Mouse (Mus musculus) liver, embryonic 16.5 days (tissue): ENCODE measurements around the gene Ldlr. TPM values are rescaled to one million over a fixed set of nuclear protein-coding genes. Genes with fewer than 3 reads are reported as not detected.
A peak's percentile ranks its signal among the peaks of the same experiment; 100 is the strongest.

ENCODE experiments used
- ATAC-seq: fragments of 200-750 bp; cut with Nextera tagmentation; 2 replicates; pipeline ENCODE4 v1.8.0; 2017; ENCODE audit warnings: low read depth, mild to moderate bottlenecking, moderate number of reproducible peaks, moderate library complexity
- H3K27ac ChIP-seq: fragments of 300-500 bp; sonication (generic); 2 replicates; pipeline ENCODE4 v1.5.1; 2014; ENCODE audit warnings: mild to moderate bottlenecking, low read length
- H3K27me3 ChIP-seq: fragments of 300-500 bp; sonication (generic); 2 replicates; pipeline ENCODE4 v1.6.1; 2014; ENCODE audit warnings: low read depth, low read length, mixed read lengths; ENCODE audit not compliant: control insufficient read depth, insufficient read depth
- H3K36me3 ChIP-seq: fragments of 300-500 bp; sonication (generic); 2 replicates; pipeline ENCODE4 v1.6.1; 2014; ENCODE audit warnings: mild to moderate bottlenecking; ENCODE audit not compliant: control insufficient read depth, insufficient read depth
- H3K4me1 ChIP-seq: fragments of 300-500 bp; sonication (generic); 2 replicates; pipeline ENCODE4 v1.6.1; 2014; ENCODE audit warnings: low read depth, low read length, mixed read lengths; ENCODE audit not compliant: control insufficient read depth
- H3K4me2 ChIP-seq: fragments of 300-500 bp; sonication (generic); 2 replicates; pipeline ENCODE4 v1.6.1; 2014; ENCODE audit warnings: low read depth, low read length, mixed read lengths
- H3K4me3 ChIP-seq: fragments of 300-500 bp; sonication (generic); 2 replicates; pipeline ENCODE4 v1.5.1; 2014; ENCODE audit warnings: low read depth, mild to moderate bottlenecking, low read length
- H3K9ac ChIP-seq: fragments of 300-500 bp; sonication (generic); 2 replicates; pipeline ENCODE4 v1.6.1; 2014; ENCODE audit warnings: low read depth, low read length
- H3K9me3 ChIP-seq: fragments of 300-500 bp; sonication (generic); replicated peaks from 2 replicates; pipeline ENCODE4 v1.6.1; 2016; ENCODE audit warnings: low read length; ENCODE audit not compliant: control insufficient read depth
- WGBS: fragments of 180-500 bp; shearing (Covaris S2); extraction: QIAGEN DNeasy Blood & Tissue Kit; methylation state at CpG from one replicate; pipeline ENCODE4 v1.1.7; 2014; ENCODE audit not compliant: insufficient replicate concordance; 5-methylcytosine and 5-hydroxymethylcytosine counted together
- polyA plus RNA-seq: library from polyadenylated mRNA; unstranded; fragments of >200 nt; fragmentation: Nextera tagmentation; extraction: Ambion mirVana; gene quantifications from 2 replicates; pipeline ENCODE4 v1.2.1, GENCODE M21; 2015

Ldlr gene
- polyA plus RNA-seq, 1 experiment from 2014 or later, result 29.3 TPM

DNA sequence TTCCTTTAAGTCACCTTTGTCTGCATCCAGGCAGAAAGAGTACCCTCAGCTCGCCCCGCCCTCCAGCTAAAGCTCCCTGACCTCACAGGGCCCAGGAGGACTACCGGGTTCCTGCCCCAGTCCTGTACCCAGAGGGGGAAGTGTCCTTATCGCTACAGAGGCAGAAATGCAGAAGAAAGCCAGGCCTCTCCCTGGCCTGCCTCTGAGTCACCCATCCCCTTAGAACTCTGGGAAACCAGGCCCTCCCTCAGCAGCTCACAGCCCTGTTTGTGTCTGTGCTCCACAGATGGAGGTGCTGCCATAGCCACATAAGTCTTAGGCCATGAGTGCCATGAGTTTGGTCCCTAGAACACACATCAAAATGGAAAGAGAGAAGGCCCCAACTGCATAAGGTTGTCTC lies 8.0 kb upstream of the Ldlr start:
- H3K9me3 ChIP-seq, result no peaks in the 10 kb centered on the region
- ATAC-seq, result peak; percentile 91
- no peak overlapping the region for H3K4me2 ChIP-seq
- H3K36me3 ChIP-seq, result no peaks in the 10 kb centered on the region
- peak overlapping the region; percentile 47; the same call in 1 of the 2 replicates for H3K27ac ChIP-seq
- no peaks in the 10 kb centered on the region for H3K27me3 ChIP-seq
- H3K9ac ChIP-seq, result no peak overlapping the region
- WGBS, result 11% methylated on average over 4 of the region's 4 CpGs
- no peak overlapping the region for H3K4me3 ChIP-seq
- peaks cover 10% of the 10 kb centered on the region for H3K4me1 ChIP-seq

DNA sequence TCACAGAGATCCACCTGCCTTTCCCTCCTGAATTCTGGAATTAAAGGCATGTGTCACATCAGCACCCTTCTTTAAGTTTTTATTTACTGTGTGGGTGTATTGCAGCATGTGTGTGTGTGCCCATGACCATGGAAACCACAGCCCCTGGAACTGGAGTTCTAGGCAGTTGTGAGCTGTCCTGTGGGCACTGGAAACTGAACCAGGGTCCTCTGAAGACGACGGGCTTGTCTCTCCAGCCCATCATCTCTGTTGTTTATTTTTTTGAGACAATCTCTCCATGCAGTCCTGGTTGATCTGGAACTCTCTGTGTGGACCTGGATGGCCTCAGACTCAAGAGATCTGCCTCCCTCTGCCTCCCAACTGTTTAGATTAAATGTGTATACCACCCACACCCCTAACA lies 6.3 kb upstream of the Ldlr start:
- Histone ChIP-seq H3K27ac (no peak overlapping the region), H3K4me1 (peaks cover 10% of the 10 kb centered on the region), H3K4me3 (no peak overlapping the region), H3K36me3 (no peaks in the 10 kb centered on the region), H3K27me3 (no peaks in the 10 kb centered on the region), H3K4me2 (no peak overlapping the region), H3K9me3 (no peaks in the 10 kb centered on the region), H3K9ac (no peak overlapping the region)
- no peak for ATAC-seq
- WGBS, result 60% methylated on average over 2 of the region's 2 CpGs

DNA sequence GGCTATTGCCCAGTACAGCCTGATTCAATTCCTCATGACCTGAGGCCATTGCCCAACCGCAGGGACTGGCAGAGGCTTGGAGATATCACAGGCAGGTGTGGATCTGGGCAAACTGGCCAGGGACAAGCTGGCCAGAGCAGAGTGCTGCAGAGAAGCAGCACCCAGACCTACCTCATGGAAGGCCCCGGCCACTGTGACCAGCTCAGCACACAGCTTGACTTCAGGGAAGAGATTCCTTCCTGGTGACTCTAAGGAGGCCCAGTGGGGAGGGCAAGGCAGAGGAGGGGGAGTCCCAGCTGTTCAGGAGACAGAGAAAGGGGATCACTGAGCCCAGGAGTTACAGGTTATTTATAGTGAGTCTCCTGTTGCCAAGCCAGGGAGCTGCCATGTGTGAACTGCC lies 2.2 kb upstream of the Ldlr start:
- no peak overlapping the region for H3K4me2 ChIP-seq
- no peaks in the 10 kb centered on the region for H3K9me3 ChIP-seq
- H3K27ac ChIP-seq, result no peak overlapping the region
- H3K36me3 ChIP-seq, result no peaks in the 10 kb centered on the region
- 75% methylated on average over 2 of the region's 2 CpGs for WGBS
- ATAC-seq, result no peak
- no peaks in the 10 kb centered on the region for H3K27me3 ChIP-seq
- H3K4me1 ChIP-seq, result peaks cover 29% of the 10 kb centered on the region
- no peak overlapping the region for H3K4me3 ChIP-seq
- H3K9ac ChIP-seq, result no peak overlapping the region

DNA sequence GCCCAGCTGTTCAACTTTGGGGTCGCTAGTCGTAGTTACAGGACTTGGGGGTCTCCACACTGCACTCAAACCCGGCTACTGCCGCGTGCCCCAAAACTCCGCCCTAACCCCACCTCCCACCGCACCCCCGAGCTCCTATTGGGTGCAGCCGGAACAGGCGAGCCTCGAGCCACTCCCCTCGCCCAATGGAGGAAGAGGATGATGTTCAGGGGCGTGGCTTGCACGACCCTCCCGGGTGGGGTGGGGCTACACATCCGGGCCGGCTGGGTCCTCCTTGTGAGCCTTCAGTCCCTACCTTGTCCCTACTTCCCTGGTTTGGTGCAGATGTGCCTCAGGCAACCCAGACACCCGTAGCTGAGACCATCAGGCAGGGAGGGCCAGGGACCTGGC lies 859 bp downstream of the Ldlr start:
- ATAC-seq, result peak; percentile 89
- Histone ChIP-seq H3K9me3 (no peaks in the 10 kb centered on the region), H3K27me3 (no peaks in the 10 kb centered on the region), H3K4me2 (peak overlapping the region; percentile 97), H3K27ac (peak overlapping the region; percentile 88), H3K4me3 (peak overlapping the region; percentile 76), H3K4me1 (peaks cover 49% of the 10 kb centered on the region), H3K9ac (peak overlapping the region; percentile 74), H3K36me3 (no peaks in the 10 kb centered on the region; the same call in 1 of the 2 replicates)
- under 1% methylated on average over 18 of the region's 18 CpGs for WGBS

DNA sequence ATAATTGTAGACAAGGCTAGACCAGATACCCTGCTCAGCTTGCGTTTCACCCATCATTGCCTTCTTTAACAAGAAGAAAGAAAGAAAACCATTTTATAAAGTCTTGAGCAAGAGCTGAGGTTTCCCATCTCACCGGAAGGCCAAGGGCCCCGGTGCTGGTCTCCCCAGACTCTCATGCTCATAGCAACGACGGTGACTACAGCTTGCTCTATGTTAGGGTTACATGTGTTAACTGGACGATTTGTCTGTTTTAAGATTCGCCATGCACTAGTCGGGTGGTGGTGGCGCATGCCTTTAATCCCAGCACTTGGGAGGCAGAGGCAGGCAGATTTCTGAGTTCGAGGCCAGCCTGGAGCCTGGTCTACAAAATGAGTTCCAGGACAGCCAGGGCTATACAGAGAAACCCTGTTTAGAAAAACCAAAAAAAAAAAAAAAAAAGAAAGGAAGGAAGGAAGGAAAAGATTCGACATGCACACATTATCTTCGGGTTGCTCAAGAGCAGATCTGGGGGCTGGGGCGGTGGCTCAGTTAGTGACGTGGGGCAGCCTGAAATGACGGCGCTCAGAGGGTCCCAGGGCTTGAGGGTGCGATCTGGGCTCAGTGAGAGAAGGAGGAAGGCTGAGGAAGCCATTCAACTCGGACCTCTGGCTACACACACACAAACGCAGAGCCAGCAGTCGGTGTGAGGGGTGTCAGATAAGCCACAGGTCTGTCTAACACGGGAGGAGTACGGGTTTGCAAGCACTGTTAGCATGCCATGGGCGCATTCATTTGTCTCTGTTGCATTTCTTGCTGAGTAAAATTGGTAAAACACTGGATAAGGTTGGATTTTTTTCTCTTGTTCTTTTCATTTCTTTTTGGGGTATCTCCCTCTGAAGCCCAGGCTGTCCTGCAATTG lies 2.2 kb downstream of the Ldlr start:
- H3K27me3 ChIP-seq, result no peaks in the 10 kb centered on the region
- H3K36me3 ChIP-seq, result no peaks in the 10 kb centered on the region; the same call in 1 of the 2 replicates
- WGBS, result 22% methylated on average over 23 of the region's 23 CpGs
- no peak for ATAC-seq
- H3K4me3 ChIP-seq, result peak overlapping the region; percentile 76
- H3K9me3 ChIP-seq, result no peaks in the 10 kb centered on the region
- peak overlapping the region; percentile 65 for H3K27ac ChIP-seq
- H3K9ac ChIP-seq, result peak overlapping the region; percentile 47
- peak overlapping the region; percentile 97 for H3K4me2 ChIP-seq
- H3K4me1 ChIP-seq, result peaks cover 53% of the 10 kb centered on the region

DNA sequence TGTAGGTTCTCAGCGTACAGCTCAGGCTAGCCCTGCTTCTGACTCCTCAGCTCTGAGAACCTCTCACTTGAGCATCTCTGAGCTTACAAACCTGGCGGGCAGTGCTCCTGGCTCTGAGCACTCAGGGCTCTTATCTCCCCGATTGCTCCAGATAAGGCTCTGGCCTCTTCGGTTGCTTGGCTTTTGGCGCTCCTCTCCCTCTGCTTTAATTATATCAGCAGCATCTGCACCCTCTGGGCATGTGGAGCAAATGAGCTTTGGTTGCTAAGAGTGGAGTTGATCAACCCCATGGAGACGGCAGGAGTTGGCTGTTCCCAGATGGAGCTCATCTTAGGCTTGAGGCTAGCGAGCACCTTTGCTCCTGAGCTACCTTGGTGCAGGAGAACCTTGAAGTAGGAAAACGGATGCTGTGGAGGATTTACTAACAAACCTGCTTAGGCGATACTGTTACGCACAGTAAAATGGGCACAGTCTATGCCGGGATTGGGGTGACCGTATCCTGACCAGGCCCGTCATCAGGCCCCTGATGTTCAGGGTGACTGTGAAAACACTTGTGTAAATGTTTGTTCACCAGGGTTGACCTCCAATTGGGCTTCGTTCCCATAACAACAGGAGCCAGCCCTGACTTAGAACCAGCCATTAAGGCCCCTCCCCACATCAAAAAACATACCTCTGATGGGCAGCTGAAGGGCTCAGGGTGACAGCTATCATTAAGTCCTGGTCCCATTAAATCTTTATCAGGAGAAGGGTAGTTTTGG lies 3.1 kb downstream of the Ldlr start:
- Histone ChIP-seq H3K27me3 (no peaks in the 10 kb centered on the region), H3K9ac (peak overlapping the region; percentile 47), H3K4me1 (peaks cover 53% of the 10 kb centered on the region), H3K4me3 (peak overlapping the region; percentile 76), H3K4me2 (peak overlapping the region; percentile 97), H3K27ac (peak overlapping the region; percentile 65), H3K9me3 (no peaks in the 10 kb centered on the region), H3K36me3 (no peaks in the 10 kb centered on the region; the same call in 1 of the 2 replicates)
- WGBS, result 52% methylated on average over 14 of the region's 14 CpGs
- peak; percentile 7; the same call in 1 of the 2 replicates for ATAC-seq

DNA sequence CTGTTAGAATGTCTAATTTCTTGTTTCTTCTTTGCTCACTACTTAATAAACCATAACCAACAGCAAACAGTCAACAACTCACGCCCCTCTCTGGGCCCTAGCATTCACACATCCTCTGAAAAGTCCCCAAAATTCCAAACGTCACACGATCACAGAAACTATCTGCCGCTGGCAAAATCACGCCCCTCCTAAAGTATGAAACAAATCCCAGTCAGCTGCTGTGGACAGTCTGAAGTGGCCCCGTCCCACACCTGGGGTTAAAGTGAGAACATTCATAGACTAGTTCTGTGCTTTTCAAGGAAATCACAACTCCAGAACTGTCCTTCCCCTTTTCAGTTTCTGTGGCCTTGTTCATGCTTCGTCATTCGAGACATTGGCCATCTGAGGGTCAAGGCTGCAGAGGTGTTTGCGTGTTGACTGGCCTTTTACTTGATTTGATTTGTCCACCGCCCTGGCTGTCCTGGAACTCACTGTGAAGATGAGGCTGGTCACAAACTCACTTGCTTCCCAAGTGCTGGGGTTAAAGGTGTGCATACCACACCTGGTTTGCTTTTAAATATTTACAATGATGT lies 5.1 kb downstream of the Ldlr start:
- no peak overlapping the region for H3K27ac ChIP-seq
- H3K27me3 ChIP-seq, result no peaks in the 10 kb centered on the region
- H3K9ac ChIP-seq, result no peak overlapping the region; the same call in 1 of the 2 replicates
- 69% methylated on average over 10 of the region's 10 CpGs for WGBS
- H3K9me3 ChIP-seq, result no peaks in the 10 kb centered on the region
- H3K4me2 ChIP-seq, result no peak overlapping the region
- no peak for ATAC-seq
- peaks cover 48% of the 10 kb centered on the region for H3K4me1 ChIP-seq
- peaks cover 13% of the 10 kb centered on the region for H3K36me3 ChIP-seq
- no peak overlapping the region for H3K4me3 ChIP-seq

DNA sequence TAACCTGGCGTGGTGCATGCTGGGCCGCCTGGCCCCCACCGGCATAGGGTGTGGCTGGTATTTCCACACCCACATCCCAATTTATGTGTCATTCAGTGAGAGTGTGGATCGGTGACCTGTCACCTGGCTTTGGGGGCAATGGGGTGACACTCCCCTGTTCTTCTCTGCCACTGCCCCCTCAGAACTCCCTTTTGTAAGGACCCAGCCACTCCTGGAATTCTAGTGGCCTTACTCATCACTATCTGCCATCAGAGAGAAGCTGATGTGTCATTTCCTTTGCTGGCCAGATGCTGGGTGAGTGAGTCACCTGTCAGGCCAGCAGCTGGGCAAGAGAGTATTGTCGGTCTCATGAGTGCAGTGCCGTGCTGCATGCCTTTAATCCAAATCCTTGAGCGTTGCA lies 6.0 kb downstream of the Ldlr start:
- Histone ChIP-seq H3K9me3 (no peaks in the 10 kb centered on the region), H3K36me3 (peaks cover 22% of the 10 kb centered on the region), H3K4me1 (peaks cover 40% of the 10 kb centered on the region), H3K4me3 (no peak overlapping the region), H3K27ac (no peak overlapping the region), H3K27me3 (no peaks in the 10 kb centered on the region), H3K4me2 (no peak overlapping the region), H3K9ac (no peak overlapping the region)
- no peak for ATAC-seq
- WGBS, result 65% methylated on average over 7 of the region's 7 CpGs
